Mouse (Mus musculus) embryonic fibroblast, embryonic 13.5 days (primary cell): ENCODE data around the gene Usp51. TPM values are rescaled to one million over a fixed set of nuclear protein-coding genes. Genes with fewer than 3 reads are reported as not detected.
"Not testable (repeated sequence)": the region's sequence is repeated elsewhere in the genome, so short reads cannot be mapped to it uniquely, and the experiment has no call there.

Experiments
- H3K27ac ChIP-seq: 2 replicates; pipeline ENCODE4 v1.5.1; 2012; ENCODE audit warnings: low read length, control low read depth, inconsistent platforms; ENCODE audit not compliant: insufficient read depth
- H3K4me1 ChIP-seq: 2 replicates; pipeline ENCODE4 v1.6.1; 2011; ENCODE audit warnings: low read length; ENCODE audit not compliant: control insufficient read depth, insufficient read depth
- H3K4me3 ChIP-seq: 2 replicates; pipeline ENCODE4 v1.5.1; 2011; ENCODE audit warnings: mild to moderate bottlenecking, control low read depth, low read length; ENCODE audit not compliant: insufficient read depth
- CTCF ChIP-seq: IDR thresholded peaks from 2 replicates; pipeline ENCODE4 v1.5.1; 2011; ENCODE audit warnings: mild to moderate bottlenecking, control low read depth, low read length, moderate library complexity, borderline replicate concordance; ENCODE audit not compliant: insufficient read depth
- POLR2A ChIP-seq: IDR thresholded peaks from 2 replicates; pipeline ENCODE4 v1.6.1; 2011; ENCODE audit warnings: low read depth, mild to moderate bottlenecking, control low read depth, low read length, moderate library complexity
- polyA plus RNA-seq: library from polyadenylated mRNA; stranded (reverse); fragments of >200 nt; gene quantifications from 2 replicates; pipeline ENCODE4 v1.2.4, GENCODE M21; 2011; ENCODE audit warnings: low read depth; ENCODE audit not compliant: missing spikeins, insufficient read length

Gene Usp51
- polyA plus RNA-seq, 1 experiment, result 0.23 TPM

- Histone ChIP-seq H3K27ac (peak within 1 kb of the TSS; percentile 38; the same call in 1 of the 2 replicates), H3K4me1 (no peaks in the 10 kb centered on the region), H3K4me3 (peak within 1 kb of the TSS; percentile 49)
- TF ChIP-seq CTCF (no peak), POLR2A (peak; percentile 83)
These were observed 31.1 kb downstream of the Usp51 start, which contains the start of gene Mageh1 for GRCm38 (mm10) chrX:153037087-153037971. Gene Mageh1, minus strand, starts transcription at chrX:153037575.

GRCm38 (mm10) chrX:153037972-153038744, 31.9 kb downstream of the Usp51 start:
- not testable (repeated sequence) for H3K27ac ChIP-seq, H3K4me3 ChIP-seq, H3K4me1 ChIP-seq

Other genes starting within 250 kb of the Usp51 start
- 3.8 and 4.5 TPM in 2 replicates for gene Shroom2, start 237.0 kb upstream of the Usp51 start, polyA plus RNA-seq
- gene Gpr143, start 224.5 kb upstream of the Usp51 start, polyA plus RNA-seq, result not detected in 2 replicates
- gene Mageh1, start 31.1 kb downstream of the Usp51 start, polyA plus RNA-seq, result 24.6 and 25.2 TPM in 2 replicates
- gene Foxr2, start 112.3 kb downstream of the Usp51 start, polyA plus RNA-seq, result not detected in 2 replicates
- 0.87 and 3.8 TPM in 2 replicates for gene Rragb, start 133.5 kb downstream of the Usp51 start, polyA plus RNA-seq
- gene Klf8, start 231.0 kb downstream of the Usp51 start, polyA plus RNA-seq, result 3.5 and 5.1 TPM in 2 replicates